Mouse (Mus musculus): ENCODE data around the gene Dgkd. TPM values are rescaled to one million over a fixed set of nuclear protein-coding genes. Genes with fewer than 3 reads are reported as not detected.

The Dgkd gene
- polyA plus RNA-seq, 1 experiment from 2014 or later = 35.3 TPM

DNA sequence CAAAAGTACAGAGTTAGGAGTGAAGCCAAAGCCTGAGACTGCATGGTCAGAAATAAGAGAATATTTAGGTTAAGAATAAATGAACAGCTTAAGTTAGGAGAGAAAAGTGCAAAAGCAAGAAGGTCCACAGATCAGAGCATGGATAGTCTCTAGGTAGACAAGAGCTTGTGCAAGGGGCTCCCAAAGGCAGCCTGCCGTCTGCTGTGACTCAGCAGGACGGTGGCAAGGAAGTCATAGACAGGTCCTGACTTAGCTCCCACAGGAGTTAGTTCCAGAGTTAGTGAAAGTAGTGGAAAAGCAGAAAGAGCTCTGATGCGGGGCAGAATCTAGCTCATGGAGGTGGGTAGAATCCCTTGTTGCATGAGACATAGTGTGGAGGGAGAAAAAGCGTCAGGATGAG, 117.3 kb downstream of the Dgkd start:
- 86% methylated on average over 4 of the region's 4 CpGs for WGBS
- Histone ChIP-seq H3K27ac (ENCODE audit: low read length) (no peak overlapping the region), H3K36me3 (ENCODE audit: insufficient read depth, low read length) (peaks cover 31% of the 10 kb centered on the region; the same call in 1 of the 2 replicates), H3K9me3 (ENCODE audit: low read length) (no peaks in the 10 kb centered on the region), H3K27me3 (ENCODE audit: insufficient read depth, low read length) (no peaks in the 10 kb centered on the region), H3K4me2 (replicated peaks; ENCODE audit: low read depth, low read length) (no peak overlapping the region), H3K4me1 (ENCODE audit: insufficient read depth, low read length) (no peaks in the 10 kb centered on the region), H3K4me3 (ENCODE audit: low read length) (no peak overlapping the region), H3K9ac (replicated peaks; ENCODE audit: low read length) (no peak overlapping the region)
- ATAC-seq (ENCODE audit: low FRiP score, low TSS enrichment) = no peak

DNA sequence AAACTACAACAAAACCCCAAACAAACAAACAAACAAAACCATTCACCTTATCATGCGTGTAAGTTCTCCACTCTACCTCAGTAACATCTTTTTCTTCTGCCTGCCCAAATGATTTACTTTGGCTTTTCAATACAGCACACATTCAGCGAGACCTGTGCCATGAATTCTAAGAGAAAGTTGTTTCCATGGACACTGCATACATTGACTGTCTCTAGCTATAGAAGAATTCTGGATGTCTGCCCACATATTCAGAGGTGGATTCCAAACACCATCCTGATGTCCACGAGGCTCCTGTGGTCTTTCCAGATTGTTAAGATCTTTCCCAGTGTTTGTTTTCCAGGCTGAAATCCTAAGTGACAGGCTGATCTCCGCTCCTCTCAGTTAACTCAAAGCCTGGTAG, 129.2 kb downstream of the Dgkd start:
- no peaks in the 10 kb centered on the region for H3K9me3 ChIP-seq (ENCODE audit: low read length)
- no peaks in the 10 kb centered on the region for H3K4me1 ChIP-seq (ENCODE audit: insufficient read depth, low read length)
- no peaks in the 10 kb centered on the region for H3K27me3 ChIP-seq (ENCODE audit: insufficient read depth, low read length)
- H3K4me2 ChIP-seq (replicated peaks; ENCODE audit: low read depth, low read length) = no peak overlapping the region
- H3K9ac ChIP-seq (replicated peaks; ENCODE audit: low read length) = no peak overlapping the region
- no peak for ATAC-seq (ENCODE audit: low FRiP score, low TSS enrichment)
- no peak overlapping the region for H3K4me3 ChIP-seq (ENCODE audit: low read length)
- H3K36me3 ChIP-seq (ENCODE audit: insufficient read depth, low read length) = peaks cover 55% of the 10 kb centered on the region
- WGBS = 87% methylated on average over 4 of the region's 4 CpGs
- H3K27ac ChIP-seq (ENCODE audit: low read length) = no peak overlapping the region

DNA sequence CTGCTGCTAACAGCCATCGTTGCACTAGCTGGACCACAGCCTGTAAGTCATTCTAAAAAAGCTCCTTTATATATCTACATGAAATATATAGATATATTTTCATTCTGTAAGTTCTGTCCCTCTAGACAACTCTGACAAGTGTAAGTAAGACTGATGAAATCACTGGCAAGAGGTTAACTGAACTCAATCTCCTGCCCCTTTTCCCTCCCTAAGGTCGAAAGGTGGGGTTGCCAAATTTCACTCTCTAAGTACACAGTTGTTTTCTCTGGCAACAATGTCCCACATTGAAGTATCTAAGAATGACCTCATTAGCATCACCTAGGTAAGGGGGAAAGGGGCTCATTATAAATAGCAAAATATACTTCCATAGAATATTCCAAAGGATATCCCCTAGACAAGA, 139.6 kb downstream of the Dgkd start:
- Histone ChIP-seq H3K9me3 (ENCODE audit: low read length) (no peaks in the 10 kb centered on the region), H3K27ac (ENCODE audit: low read length) (no peak overlapping the region), H3K27me3 (ENCODE audit: insufficient read depth, low read length) (no peaks in the 10 kb centered on the region), H3K4me1 (ENCODE audit: insufficient read depth, low read length) (no peaks in the 10 kb centered on the region), H3K9ac (replicated peaks; ENCODE audit: low read length) (no peak overlapping the region), H3K4me2 (replicated peaks; ENCODE audit: low read depth, low read length) (no peak overlapping the region), H3K4me3 (ENCODE audit: low read length) (no peak overlapping the region), H3K36me3 (ENCODE audit: insufficient read depth, low read length) (peaks cover 58% of the 10 kb centered on the region)
- 99% methylated on average over 2 of the region's 2 CpGs for WGBS
- no peak for ATAC-seq (ENCODE audit: low FRiP score, low TSS enrichment)

Other genes with a start within 250 kb of the Dgkd start
- 8.6 and 9.1 TPM in 2 replicates for gene Inpp5d, start 233.0 kb upstream of the Dgkd start, polyA plus RNA-seq (2015; fragmentation: Nextera tagmentation; extraction: Ambion mirVana)
- 29.7 and 31.6 TPM in 2 replicates for gene Atg16l1, start 97.4 kb upstream of the Dgkd start, polyA plus RNA-seq (2015; fragmentation: Nextera tagmentation; extraction: Ambion mirVana)
- gene Sag, start 49.6 kb upstream of the Dgkd start, polyA plus RNA-seq (2015; fragmentation: Nextera tagmentation; extraction: Ambion mirVana) = 1.3 and 2.0 TPM in 2 replicates
- gene Usp40, start 155.3 kb downstream of the Dgkd start, polyA plus RNA-seq (2015; fragmentation: Nextera tagmentation; extraction: Ambion mirVana) = 38.3 and 42.3 TPM in 2 replicates
- gene Ugt1a10, start 202.1 kb downstream of the Dgkd start, polyA plus RNA-seq (2015; fragmentation: Nextera tagmentation; extraction: Ambion mirVana) = 25.3 and 28.9 TPM in 2 replicates
- gene Ugt1a9, start 217.5 kb downstream of the Dgkd start, polyA plus RNA-seq (2015; fragmentation: Nextera tagmentation; extraction: Ambion mirVana) = 6.4 and 7.1 TPM in 2 replicates
- 0.13 TPM in 1 of 2 replicates, not detected in the other for gene Ugt1a8, start 234.5 kb downstream of the Dgkd start, polyA plus RNA-seq (2015; fragmentation: Nextera tagmentation; extraction: Ambion mirVana)
- gene Ugt1a7c, start 241.8 kb downstream of the Dgkd start, polyA plus RNA-seq (2015; fragmentation: Nextera tagmentation; extraction: Ambion mirVana) = 10.5 and 10.9 TPM in 2 replicates
- 0.81 and 0.82 TPM in 2 replicates for gene Ugt1a6b, start 250.0 kb downstream of the Dgkd start, polyA plus RNA-seq (2015; fragmentation: Nextera tagmentation; extraction: Ambion mirVana)

Data from kidney, embryonic 16.5 days (tissue).